Mouse (Mus musculus) kidney, embryonic 16.5 days (tissue): ENCODE data around the gene Atrip. TPM values are rescaled to one million over a fixed set of nuclear protein-coding genes. Genes with fewer than 3 reads are reported as not detected.

Experiments
- ATAC-seq: fragments of 200-750 bp; cut with Nextera tagmentation; 2 replicates; pipeline ENCODE4 v1.8.0; 2017; ENCODE audit warnings: moderate TSS enrichment; ENCODE audit not compliant: low FRiP score, low TSS enrichment
- H3K27ac ChIP-seq: fragments of 300-500 bp; sonication (generic); 2 replicates; pipeline ENCODE4 v1.5.1; 2014; ENCODE audit warnings: low read length
- H3K27me3 ChIP-seq: fragments of 300-500 bp; sonication (generic); 2 replicates; pipeline ENCODE4 v1.6.1; 2014; ENCODE audit warnings: low read length, control low read depth, mixed read lengths; ENCODE audit not compliant: insufficient read depth
- H3K36me3 ChIP-seq: fragments of 300-500 bp; sonication (generic); 2 replicates; pipeline ENCODE4 v1.6.1; 2014; ENCODE audit warnings: low read length, control low read depth, mixed read lengths; ENCODE audit not compliant: insufficient read depth
- H3K4me1 ChIP-seq: fragments of 300-500 bp; sonication (generic); 2 replicates; pipeline ENCODE4 v1.6.1; 2014; ENCODE audit warnings: low read length, control low read depth, mixed read lengths; ENCODE audit not compliant: insufficient read depth
- H3K4me2 ChIP-seq: fragments of 300-500 bp; sonication (generic); replicated peaks from 2 replicates; pipeline ENCODE4 v1.6.1; 2014; ENCODE audit warnings: low read depth, low read length
- H3K4me3 ChIP-seq: fragments of 300-500 bp; sonication (generic); 2 replicates; pipeline ENCODE4 v1.5.1; 2014; ENCODE audit warnings: mild to moderate bottlenecking, low read length
- H3K9ac ChIP-seq: fragments of 300-500 bp; sonication (generic); replicated peaks from 2 replicates; pipeline ENCODE4 v1.6.1; 2014; ENCODE audit warnings: low read length
- H3K9me3 ChIP-seq: fragments of 300-500 bp; sonication (generic); 2 replicates; pipeline ENCODE4 v1.6.1; 2016; ENCODE audit warnings: low read length, control low read depth
- WGBS: fragments of 180-500 bp; shearing (Covaris S2); extraction: QIAGEN DNeasy Blood & Tissue Kit; methylation state at CpG from one replicate; pipeline ENCODE4 v1.1.7; 2014; 5-methylcytosine and 5-hydroxymethylcytosine counted together
- polyA plus RNA-seq: library from polyadenylated mRNA; unstranded; fragments of >200 nt; fragmentation: Nextera tagmentation; extraction: Ambion mirVana; gene quantifications from 2 replicates; pipeline ENCODE4 v1.2.1, GENCODE M21; 2015

Gene Atrip
- polyA plus RNA-seq, 1 experiment from 2014 or later: 26.7 TPM

DNA sequence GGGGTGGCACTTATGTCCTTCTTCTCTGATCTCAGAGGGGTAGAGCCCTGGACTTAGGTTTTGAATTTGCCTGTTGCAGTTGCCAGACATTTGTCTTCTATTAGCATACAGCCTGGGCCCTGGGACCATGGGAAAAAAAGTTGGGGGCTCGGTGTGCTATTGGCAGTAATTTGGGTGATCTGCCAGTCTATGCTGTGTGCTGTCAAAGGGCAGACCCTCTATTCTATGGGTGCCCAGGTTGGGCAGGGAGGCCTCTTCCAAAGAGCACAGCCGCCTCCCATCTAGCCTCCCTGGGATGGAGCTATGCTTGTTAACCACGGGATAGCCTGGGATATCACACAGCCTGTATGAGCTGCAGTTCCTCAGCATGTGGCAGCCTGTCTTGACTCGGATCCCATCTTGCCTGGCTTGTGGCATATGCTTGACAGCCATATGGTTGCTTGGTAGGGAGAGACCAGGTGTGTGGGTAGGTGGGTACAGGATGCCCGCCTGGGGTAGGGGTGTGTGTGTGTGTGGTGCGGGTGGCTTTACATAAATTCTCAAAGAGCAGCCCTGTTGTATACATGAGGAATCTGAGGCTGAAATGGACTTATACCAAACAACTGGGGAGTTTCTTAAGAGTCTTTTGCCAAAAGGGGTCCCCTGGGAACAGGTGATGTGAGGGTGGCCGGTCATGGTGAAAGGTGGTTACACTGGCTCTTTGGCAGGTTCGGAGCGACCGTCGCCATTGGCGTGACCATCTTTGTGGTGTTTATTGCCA lies 18.5 kb downstream of the Atrip start:
- WGBS: 89% methylated on average over 12 of the region's 12 CpGs
- no peaks in the 10 kb centered on the region for H3K27me3 ChIP-seq
- no peak for ATAC-seq
- peak overlapping the region; percentile 52 for H3K4me2 ChIP-seq
- no peaks in the 10 kb centered on the region for H3K9me3 ChIP-seq
- peaks cover 38% of the 10 kb centered on the region for H3K36me3 ChIP-seq
- peak overlapping the region; percentile 59 for H3K9ac ChIP-seq
- peaks cover 18% of the 10 kb centered on the region for H3K4me1 ChIP-seq
- peak overlapping the region; percentile 41 for H3K4me3 ChIP-seq
- H3K27ac ChIP-seq: peak overlapping the region; percentile 79

DNA sequence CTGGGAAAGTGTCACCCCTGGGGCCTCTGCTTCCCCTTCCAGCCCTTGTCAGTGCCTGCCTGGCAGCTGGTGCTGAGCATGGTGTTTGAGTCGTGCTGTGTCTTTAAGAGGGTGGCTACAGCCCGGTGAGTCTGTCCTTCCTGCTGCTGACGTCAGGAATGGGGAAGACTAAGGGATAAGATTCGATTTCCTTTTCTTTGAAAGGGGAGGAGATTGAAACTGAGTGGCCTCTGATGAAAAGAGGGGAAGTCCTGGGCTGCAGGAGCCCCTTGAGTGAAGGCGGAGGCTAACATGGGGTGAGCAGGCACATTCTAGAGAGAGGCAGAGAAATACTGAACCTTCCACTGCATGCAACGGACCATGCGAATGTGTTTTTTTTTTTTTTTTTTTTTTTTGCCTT lies 19.2 kb downstream of the Atrip start:
- Histone ChIP-seq H3K36me3 (peaks cover 38% of the 10 kb centered on the region), H3K27me3 (no peaks in the 10 kb centered on the region), H3K9me3 (no peaks in the 10 kb centered on the region), H3K27ac (peak overlapping the region; percentile 79), H3K4me1 (peaks cover 18% of the 10 kb centered on the region), H3K4me2 (peak overlapping the region; percentile 52), H3K9ac (peak overlapping the region; percentile 59), H3K4me3 (peak overlapping the region; percentile 41)
- WGBS: 4% methylated on average over 7 of the region's 7 CpGs
- peak; percentile 75 for ATAC-seq

DNA sequence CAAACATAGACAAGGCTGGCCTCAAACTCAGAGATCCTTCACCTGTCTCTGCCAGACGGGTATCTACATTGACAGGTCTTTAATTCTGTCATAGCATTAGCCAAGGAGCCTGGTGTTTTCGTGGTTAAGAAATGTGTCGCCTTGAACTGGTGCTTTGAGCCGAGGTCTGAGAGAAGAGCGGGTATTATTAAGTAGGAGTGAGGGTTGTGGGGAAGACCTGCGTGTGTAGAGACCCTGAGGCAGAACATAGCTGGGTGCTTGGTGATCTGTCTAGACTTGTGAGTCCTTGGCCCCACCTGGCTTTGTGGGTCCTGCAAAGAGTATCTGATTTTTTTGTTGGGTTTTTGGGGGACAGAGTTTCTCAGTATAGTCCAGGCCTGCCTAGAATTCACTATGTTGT lies 20.1 kb downstream of the Atrip start:
- Histone ChIP-seq H3K9ac (0 out of 2 replicates have a peak overlapping the region, but pooled peaks have one; percentile 59), H3K27me3 (no peaks in the 10 kb centered on the region), H3K36me3 (peaks cover 38% of the 10 kb centered on the region), H3K27ac (peak overlapping the region; percentile 79; the same call in 1 of the 2 replicates), H3K4me2 (no peak overlapping the region), H3K4me3 (no peak overlapping the region), H3K9me3 (no peaks in the 10 kb centered on the region), H3K4me1 (peaks cover 18% of the 10 kb centered on the region)
- ATAC-seq: no peak
- 73% methylated on average over 6 of the region's 6 CpGs for WGBS

DNA sequence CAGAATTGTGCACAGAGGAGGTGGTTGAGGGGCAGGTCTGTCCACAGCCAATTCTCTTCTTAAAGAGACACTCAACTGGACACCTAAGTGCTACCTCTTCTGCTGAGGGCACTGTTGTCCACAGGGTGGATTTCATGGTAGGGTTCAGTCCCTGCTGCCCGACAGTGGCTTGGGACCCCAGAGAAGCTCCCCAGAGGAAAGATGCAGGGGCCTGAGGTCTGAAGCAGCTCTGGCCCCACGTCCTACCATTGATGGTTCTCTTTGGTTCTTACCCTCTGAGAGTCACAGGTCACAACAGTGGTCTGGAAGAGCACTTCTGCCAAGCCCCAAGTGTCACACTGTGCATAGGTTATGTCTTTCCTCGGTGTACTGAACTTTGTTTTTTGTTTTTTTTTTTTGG lies 20.6 kb downstream of the Atrip start:
- Histone ChIP-seq H3K36me3 (peaks cover 36% of the 10 kb centered on the region), H3K9me3 (no peaks in the 10 kb centered on the region), H3K27ac (no peak overlapping the region), H3K4me2 (no peak overlapping the region), H3K27me3 (no peaks in the 10 kb centered on the region), H3K4me3 (no peak overlapping the region), H3K4me1 (peaks cover 13% of the 10 kb centered on the region), H3K9ac (no peak overlapping the region)
- WGBS: 74% methylated on average over 3 of the region's 3 CpGs
- ATAC-seq: no peak

DNA sequence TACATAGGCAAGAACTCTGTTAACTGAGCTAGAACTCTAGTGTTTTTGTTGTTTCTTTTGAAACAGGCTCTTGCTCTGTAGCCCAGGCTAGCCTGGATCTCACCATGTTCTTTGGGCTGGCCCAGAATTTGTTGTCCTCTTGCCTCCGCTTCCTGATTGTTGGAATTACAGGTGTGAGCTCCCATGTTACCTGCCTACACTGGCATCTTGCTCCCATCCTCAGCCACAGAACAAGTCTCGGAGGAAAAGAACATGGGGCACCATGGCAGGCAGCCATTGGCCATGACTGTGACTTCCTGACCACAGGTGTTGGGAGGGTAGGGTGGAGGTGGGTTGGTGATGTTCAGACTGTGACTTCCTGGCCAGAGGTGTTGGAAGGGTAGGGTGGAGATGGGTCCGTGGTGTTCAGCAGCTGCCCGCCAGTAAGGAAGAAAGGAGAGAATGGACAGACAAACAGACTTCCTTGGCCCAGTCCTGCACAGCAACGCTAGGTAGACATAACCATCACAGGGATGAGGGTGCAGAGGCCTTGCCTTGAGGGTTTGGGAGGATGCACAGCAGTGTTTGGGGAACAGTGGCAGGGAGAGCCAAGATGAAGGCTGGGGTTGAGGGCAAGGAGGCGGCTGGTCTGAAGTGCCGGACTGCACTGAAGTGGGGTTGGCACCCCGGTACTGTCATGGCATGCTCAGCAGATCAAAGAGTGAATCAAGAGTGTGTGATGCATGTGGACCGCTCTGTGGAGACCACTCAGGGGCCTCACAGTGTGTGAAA lies 21.2 kb downstream of the Atrip start:
- peaks cover 12% of the 10 kb centered on the region for H3K4me1 ChIP-seq
- 86% methylated on average over 9 of the region's 9 CpGs for WGBS
- no peak overlapping the region for H3K4me2 ChIP-seq
- H3K27ac ChIP-seq: no peak overlapping the region
- H3K9ac ChIP-seq: no peak overlapping the region
- no peak for ATAC-seq
- H3K9me3 ChIP-seq: no peaks in the 10 kb centered on the region
- H3K36me3 ChIP-seq: peaks cover 29% of the 10 kb centered on the region
- no peak overlapping the region for H3K4me3 ChIP-seq
- H3K27me3 ChIP-seq: no peaks in the 10 kb centered on the region

DNA sequence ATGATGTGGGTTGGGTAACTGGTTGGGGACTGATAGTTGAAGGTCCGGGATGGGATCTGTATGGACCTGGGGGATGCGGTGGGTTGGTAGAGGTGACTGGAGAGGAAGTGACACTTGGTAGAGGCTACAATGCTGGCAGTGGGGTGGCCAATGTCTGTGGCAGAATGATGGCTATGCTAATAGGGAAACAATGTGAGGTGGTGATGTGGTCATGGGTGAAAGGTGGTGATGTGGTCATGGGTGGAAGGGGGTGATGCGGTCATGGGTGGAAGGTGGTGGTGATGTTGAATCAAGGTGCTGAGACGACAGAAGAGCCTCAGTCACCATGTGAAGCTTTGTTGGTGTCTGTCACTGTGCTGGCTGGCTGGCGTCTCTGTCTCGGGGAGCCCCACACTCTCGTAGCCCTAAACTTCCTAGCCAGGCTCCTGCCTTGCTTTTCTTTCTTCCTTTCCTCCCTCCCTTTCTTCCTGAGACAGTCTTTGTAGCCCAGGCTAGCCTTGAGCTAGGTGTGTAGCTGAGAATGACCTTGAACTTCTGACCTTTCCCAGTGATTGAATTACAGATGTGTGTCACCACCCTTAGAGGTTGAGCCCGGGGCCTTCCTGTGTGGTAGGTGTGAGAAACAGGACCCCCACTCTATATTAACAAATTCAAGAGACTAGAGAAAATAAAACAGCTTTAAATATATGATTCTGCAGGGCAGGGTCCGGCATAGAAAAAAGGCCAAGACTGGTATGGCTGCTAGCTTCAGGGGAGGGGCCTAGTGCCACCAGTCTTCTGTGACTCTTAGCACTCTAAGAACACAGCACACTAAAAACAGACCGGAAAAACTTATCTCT lies 22.1 kb downstream of the Atrip start:
- Histone ChIP-seq H3K4me2 (no peak overlapping the region), H3K36me3 (peaks cover 21% of the 10 kb centered on the region), H3K27me3 (no peaks in the 10 kb centered on the region), H3K9ac (no peak overlapping the region), H3K27ac (no peak overlapping the region), H3K4me3 (no peak overlapping the region), H3K9me3 (no peaks in the 10 kb centered on the region), H3K4me1 (peaks cover 12% of the 10 kb centered on the region)
- no peak for ATAC-seq
- 90% methylated on average over 10 of the region's 10 CpGs for WGBS

DNA sequence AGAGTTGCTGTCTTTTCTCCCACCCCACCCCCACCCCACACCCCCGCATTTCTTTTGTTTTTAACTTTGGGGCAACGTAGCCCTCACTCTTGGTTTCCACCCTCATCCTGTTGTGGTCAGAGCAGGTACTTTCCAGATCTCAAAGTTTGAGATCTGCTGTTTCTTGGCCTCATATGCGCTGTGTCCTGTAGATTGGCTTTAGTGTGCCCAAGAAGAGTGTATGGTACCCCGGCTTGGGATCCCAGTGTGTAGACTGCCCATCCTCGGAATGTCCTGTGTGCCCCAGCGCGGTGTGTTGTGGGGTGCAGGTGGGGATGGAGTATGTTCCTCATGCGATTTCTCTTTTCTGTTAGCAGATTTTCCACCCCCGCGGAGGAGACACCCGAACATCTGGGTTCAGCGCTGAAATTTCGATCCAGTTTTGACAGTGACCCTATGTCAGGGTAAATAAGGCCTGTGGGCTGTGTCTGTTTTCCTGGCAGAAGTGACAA lies 22.9 kb downstream of the Atrip start:
- H3K36me3 ChIP-seq: peaks cover 14% of the 10 kb centered on the region; the same call in 1 of the 2 replicates
- H3K27ac ChIP-seq: no peak overlapping the region
- H3K27me3 ChIP-seq: no peaks in the 10 kb centered on the region
- no peak overlapping the region for H3K9ac ChIP-seq
- no peak for ATAC-seq
- H3K9me3 ChIP-seq: no peaks in the 10 kb centered on the region
- H3K4me2 ChIP-seq: no peak overlapping the region
- WGBS: 90% methylated on average over 13 of the region's 13 CpGs
- no peak overlapping the region for H3K4me3 ChIP-seq
- peaks cover 12% of the 10 kb centered on the region for H3K4me1 ChIP-seq

DNA sequence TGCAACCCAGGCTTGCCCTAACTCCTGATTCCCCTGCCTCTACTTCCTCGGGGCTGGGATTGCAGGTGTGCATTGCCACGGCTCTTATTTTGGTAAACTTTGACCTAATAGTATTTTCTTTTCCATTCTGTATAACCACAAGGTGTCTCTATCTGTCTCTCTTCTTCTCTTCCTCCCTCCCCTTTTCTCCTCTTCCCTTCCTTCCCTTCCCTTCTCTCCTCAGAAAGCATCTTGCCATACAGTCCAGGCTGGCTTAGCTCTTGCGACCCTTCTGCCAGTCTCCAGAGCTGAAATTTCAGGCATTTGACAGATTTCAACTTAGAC lies 23.3 kb downstream of the Atrip start:
- Histone ChIP-seq H3K9me3 (no peaks in the 10 kb centered on the region), H3K9ac (no peak overlapping the region), H3K4me3 (no peak overlapping the region), H3K4me2 (no peak overlapping the region), H3K36me3 (peaks cover 14% of the 10 kb centered on the region; the same call in 1 of the 2 replicates), H3K27ac (no peak overlapping the region), H3K4me1 (peaks cover 12% of the 10 kb centered on the region), H3K27me3 (no peaks in the 10 kb centered on the region)
- WGBS: 58% methylated on average over 3 of the region's 3 CpGs
- no peak for ATAC-seq

DNA sequence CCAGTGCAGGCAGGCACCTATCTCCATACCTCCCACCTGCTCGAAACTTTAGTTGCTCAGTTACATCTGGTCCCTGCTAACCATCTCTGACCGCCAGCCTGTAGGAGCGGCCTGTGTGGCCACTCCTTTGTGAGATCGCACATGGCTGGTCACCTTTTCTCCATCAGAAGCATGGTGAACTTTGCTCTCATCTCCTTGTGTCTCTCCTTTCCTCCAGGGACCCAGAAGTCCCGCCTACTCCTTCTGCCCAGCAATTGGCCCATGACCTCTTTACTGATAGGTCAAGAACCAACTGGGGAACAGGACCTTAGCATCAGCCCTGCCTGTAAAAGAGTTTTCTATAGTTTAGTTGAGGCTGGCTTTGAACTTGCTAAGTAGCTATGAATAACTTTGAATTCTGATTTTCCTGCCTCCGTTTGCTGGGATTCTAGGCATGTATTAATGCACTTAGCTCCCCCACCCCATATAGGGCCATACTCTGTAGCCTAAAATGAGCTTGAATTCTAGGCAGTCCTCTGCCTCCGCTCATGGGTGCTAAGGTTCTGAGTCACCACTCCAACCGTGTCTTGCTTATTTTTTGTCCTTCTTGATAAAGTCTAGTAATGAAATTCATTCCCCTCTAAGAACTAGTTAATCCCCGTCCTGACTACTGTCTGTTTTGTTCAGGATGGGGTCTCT lies 23.8 kb downstream of the Atrip start:
- Histone ChIP-seq H3K27me3 (no peaks in the 10 kb centered on the region), H3K27ac (no peak overlapping the region), H3K4me3 (no peak overlapping the region), H3K4me1 (peaks cover 8% of the 10 kb centered on the region), H3K9me3 (no peaks in the 10 kb centered on the region), H3K4me2 (no peak overlapping the region), H3K36me3 (peaks cover 14% of the 10 kb centered on the region; the same call in 1 of the 2 replicates), H3K9ac (no peak overlapping the region)
- 80% methylated on average over 9 of the region's 9 CpGs for WGBS
- no peak for ATAC-seq
